Mouse (Mus musculus) hindbrain, embryonic 15.5 days (tissue): ENCODE measurements at regions not wholly inside any gene's neighbourhood (a gene's known extent, or its start where the extent isn't known, plus 50 kb on each side); places are given as distances from the start of the nearest gene placed in this dataset.

Source experiments
- ATAC-seq: fragments of 200-750 bp; cut with Nextera tagmentation; 2 replicates; pipeline ENCODE4 v1.8.0; 2017; ENCODE audit warnings: low read depth, moderate number of reproducible peaks, moderate TSS enrichment; ENCODE audit not compliant: low FRiP score
- H3K27ac ChIP-seq: fragments of 300-500 bp; sonication (generic); replicated peaks from 2 replicates; pipeline ENCODE4 v1.5.1; 2015; ENCODE audit warnings: mild to moderate bottlenecking, inconsistent platforms
- H3K27me3 ChIP-seq: fragments of 300-500 bp; sonication (generic); 2 replicates; pipeline ENCODE4 v1.6.1; 2015; ENCODE audit warnings: control low read depth, inconsistent platforms
- H3K36me3 ChIP-seq: fragments of 300-500 bp; sonication (generic); 2 replicates; pipeline ENCODE4 v1.6.1; 2015; ENCODE audit warnings: control low read depth, inconsistent platforms
- H3K4me1 ChIP-seq: fragments of 300-500 bp; sonication (generic); replicated peaks from 2 replicates; pipeline ENCODE4 v1.6.1; 2015; ENCODE audit warnings: control low read depth, inconsistent platforms
- H3K4me2 ChIP-seq: fragments of 300-500 bp; sonication (generic); 2 replicates; pipeline ENCODE4 v1.6.1; 2015; ENCODE audit warnings: moderate library complexity, mild to moderate bottlenecking, inconsistent platforms
- H3K4me3 ChIP-seq: fragments of 300-500 bp; sonication (generic); 2 replicates; pipeline ENCODE4 v1.5.1; 2015; ENCODE audit warnings: mild to moderate bottlenecking, inconsistent platforms
- H3K9ac ChIP-seq: fragments of 300-500 bp; sonication (generic); 2 replicates; pipeline ENCODE4 v1.6.1; 2015; ENCODE audit warnings: inconsistent platforms
- H3K9me3 ChIP-seq: fragments of 300-500 bp; sonication (generic); 2 replicates; pipeline ENCODE4 v1.6.1; 2016; ENCODE audit warnings: control low read depth, inconsistent platforms
- WGBS: fragments of 180-500 bp; shearing (Covaris S2); methylation state at CpG from one replicate; pipeline ENCODE4 v1.1.7; 2015; 5-methylcytosine and 5-hydroxymethylcytosine counted together

DNA sequence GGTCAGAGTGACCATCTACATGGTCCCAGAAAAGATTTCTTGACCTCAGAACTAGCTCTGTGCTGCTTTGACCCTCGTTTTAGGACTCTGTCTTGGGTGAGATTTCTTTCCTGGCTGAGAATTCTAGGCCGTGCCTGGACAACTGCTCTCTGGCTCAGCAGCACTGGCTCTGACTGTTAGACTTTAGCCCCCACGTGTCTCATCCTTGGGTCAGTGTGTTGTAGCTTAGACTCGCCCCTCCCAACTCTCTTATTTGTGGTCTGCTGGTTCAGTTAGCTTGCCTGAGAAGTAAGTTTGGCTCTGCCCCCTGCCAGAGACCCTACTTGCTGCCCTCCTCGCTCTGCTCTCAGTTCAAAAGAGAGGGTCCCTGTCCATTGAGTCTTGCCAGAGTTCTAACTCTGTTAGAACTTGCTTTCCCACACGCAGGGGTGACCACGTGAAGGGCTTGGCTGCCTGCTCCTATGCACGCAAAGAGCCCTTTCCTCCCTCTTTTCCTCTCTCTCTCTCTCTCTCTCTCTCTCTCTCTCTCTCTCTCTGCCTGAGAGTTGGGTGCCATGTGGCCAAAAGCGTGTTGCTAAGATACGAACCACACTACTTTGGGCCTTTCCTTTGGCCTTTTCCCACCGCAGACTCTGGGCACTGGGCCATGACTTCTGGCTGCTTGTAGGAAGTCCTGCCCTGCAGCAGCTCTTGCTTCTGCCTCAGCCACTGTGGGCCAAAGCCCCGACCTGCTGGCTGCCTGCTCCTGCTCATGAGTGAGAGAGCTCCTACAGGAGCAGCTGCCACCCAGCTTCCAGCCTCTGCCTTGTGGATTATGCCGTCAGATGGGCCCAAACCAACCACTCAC, 344.2 kb upstream of the Amot start:
- WGBS, result 56% methylated on average over 13 of the region's 13 CpGs
- peak; percentile 96 for ATAC-seq

DNA sequence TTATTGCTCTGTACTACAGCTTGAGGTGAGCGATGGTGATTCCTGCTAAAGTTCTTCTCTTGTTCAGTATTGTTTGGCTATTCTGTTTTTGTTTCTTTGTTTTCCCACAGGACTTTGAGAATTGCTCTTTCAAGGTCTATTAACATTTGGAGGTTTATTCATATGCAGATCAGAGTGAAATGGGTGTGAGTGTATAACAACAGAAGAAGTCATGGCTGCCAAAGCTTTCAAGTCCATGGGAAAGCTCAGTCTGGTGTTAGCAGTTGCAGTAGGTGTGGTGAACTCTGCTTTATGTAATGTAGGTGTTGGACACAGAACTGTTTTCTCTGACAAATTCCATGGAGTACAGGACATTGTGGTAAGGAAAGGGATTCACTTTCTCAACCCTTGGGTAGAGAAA, 328.1 kb upstream of the Amot start:
- Histone ChIP-seq H3K27me3 (no peaks in the 10 kb centered on the region), H3K9ac (no peak overlapping the region), H3K4me3 (no peak overlapping the region), H3K9me3 (no peaks in the 10 kb centered on the region), H3K36me3 (no peaks in the 10 kb centered on the region), H3K27ac (no peak overlapping the region), H3K4me2 (no peak overlapping the region), H3K4me1 (no peaks in the 10 kb centered on the region)
- no peak for ATAC-seq
- 52% methylated on average over 1 of the region's 1 CpGs for whole genome bisulfite sequencing

More for the DNA sequence above, 344.2 kb upstream of the Amot start:
- Histone ChIP-seq H3K9me3 (no peaks in the 10 kb centered on the region), H3K4me3 (no peak overlapping the region), H3K4me2 (no peak overlapping the region), H3K36me3 (no peaks in the 10 kb centered on the region), H3K27me3 (no peaks in the 10 kb centered on the region), H3K9ac (no peak overlapping the region), H3K27ac (no peak overlapping the region), H3K4me1 (no peaks in the 10 kb centered on the region)

DNA sequence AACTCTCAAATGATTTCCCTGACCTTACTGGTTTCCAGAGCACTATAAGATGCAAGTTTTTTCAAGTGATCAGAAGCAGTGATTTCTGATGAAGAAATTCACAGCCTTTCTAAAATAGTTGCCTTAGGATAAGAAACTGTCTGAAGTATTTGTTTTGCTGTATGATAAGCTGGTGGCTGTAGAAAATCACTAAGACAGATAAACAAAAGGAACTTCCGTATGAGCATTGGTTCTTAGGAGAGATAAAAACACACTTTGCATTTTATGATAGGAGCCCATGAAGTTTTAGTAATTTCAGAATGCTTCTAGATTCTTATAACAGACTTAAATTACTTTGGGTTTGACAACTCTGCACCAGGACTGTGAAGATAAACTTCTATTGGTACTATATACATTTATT, 308.0 kb upstream of the Amot start:
- WGBS, result 84% methylated on average over 1 of the region's 1 CpGs
- ATAC-seq, result no peak
- no peak overlapping the region for H3K4me2 ChIP-seq

More for the DNA sequence above, 308.0 kb upstream of the Amot start:
- no peak overlapping the region for H3K9ac ChIP-seq
- H3K4me3 ChIP-seq, result no peak overlapping the region
- no peaks in the 10 kb centered on the region for H3K27me3 ChIP-seq
- no peak overlapping the region for H3K27ac ChIP-seq
- H3K36me3 ChIP-seq, result no peaks in the 10 kb centered on the region
- no peaks in the 10 kb centered on the region for H3K4me1 ChIP-seq
- H3K9me3 ChIP-seq, result no peaks in the 10 kb centered on the region
